Mouse (Mus musculus): ENCODE measurements at regions not wholly inside any gene's neighbourhood (a gene's known extent, or its start where the extent isn't known, plus 50 kb on each side); places are given as distances from the start of the nearest gene placed in this dataset.

DNA sequence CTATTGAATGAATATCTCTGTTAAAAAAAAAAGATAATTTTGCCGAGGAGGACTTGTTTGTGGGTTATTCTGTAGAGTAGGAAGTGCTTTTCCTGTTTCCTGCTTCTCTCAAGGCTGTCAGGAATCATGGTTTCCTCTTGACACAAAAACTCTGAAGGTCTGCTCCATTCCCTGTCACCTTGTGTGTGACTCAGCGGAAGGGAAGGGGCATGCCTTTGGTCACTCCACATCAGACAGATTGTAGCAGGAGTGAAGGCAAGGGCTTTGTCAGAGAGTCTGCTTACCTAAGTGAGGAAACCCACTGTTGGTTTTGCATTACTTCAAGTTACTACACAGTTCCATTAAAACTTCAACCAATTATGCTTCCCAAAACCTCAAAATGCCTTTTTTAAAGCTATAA is 699.0 kb upstream of the Marcks start:
- no peak for TF ChIP-seq CTCF (IDR thresholded peaks at IDR 0.05; ENCODE audit: low read depth)
- no peak for TF ChIP-seq EP300 (IDR thresholded peaks at IDR 0.05; ENCODE audit: low read depth)
